Mouse (Mus musculus): ENCODE measurements around the gene Thap3. TPM values are rescaled to one million over a fixed set of nuclear protein-coding genes. Genes with fewer than 3 reads are reported as not detected.

Thap3 gene
- polyA plus RNA-seq, 1 experiment from 2014 or later: 37.8 TPM

DNA sequence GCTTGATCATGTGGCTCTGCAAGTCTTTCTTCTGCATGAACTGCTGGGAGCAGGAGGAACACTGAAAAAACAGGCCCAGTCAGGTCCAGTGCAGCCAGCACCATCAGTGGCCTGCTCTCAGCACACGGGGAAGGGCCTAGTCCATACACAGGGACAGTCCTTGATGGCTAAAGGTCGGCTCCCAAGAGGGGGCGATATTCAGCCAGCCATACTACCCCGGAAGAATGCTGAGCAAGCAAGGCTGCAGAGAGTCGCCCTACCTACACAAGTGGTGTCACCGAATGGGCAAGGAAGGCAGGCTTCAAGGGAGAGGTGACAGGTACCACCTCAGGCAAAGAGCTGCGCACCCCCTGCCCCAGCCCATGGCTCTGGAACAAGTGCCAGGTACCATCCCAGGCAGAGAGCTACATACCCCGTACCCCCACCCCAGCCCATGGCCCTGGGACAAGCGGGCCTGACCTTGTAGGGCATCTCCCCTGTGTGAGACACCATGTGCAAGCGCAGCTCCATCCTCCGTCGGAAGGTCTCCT is 32.8 kb upstream of the Thap3 start:
- 80% methylated on average over 12 of the region's 12 CpGs for WGBS
- Histone ChIP-seq H3K27ac (replicated peaks) (no peak overlapping the region), H3K27me3 (replicated peaks) (no peaks in the 10 kb centered on the region), H3K4me1 (peaks cover 38% of the 10 kb centered on the region), H3K36me3 (peaks cover 61% of the 10 kb centered on the region), H3K9ac (replicated peaks) (no peak overlapping the region), H3K4me2 (no peak overlapping the region), H3K4me3 (replicated peaks) (no peak overlapping the region), H3K9me3 (replicated peaks) (no peaks in the 10 kb centered on the region)
- ATAC-seq (ENCODE audit: low FRiP score): no peak

DNA sequence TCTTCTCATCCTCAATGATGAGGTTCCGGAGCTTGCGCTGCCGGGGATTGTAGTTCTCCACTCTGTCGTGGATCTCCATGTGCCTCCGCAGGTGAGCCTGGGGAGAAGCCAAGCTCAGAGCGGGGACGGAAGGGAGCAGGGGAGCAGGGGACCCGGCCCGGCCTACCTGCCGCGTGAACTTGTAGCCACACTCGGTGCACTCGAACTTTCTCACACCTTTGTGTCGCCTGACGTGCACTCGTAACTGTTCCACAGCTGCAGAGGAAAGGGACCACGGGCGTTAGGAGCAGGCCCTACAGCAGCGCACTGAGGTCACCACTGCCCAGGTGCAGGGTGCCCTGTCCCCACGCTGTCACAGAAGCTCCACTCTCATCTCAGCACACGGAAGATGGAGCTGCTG is 31.2 kb upstream of the Thap3 start:
- H3K36me3 ChIP-seq: peaks cover 74% of the 10 kb centered on the region
- H3K4me3 ChIP-seq (replicated peaks): no peak overlapping the region
- no peak for ATAC-seq (ENCODE audit: low FRiP score)
- H3K9me3 ChIP-seq (replicated peaks): no peaks in the 10 kb centered on the region
- H3K27me3 ChIP-seq (replicated peaks): no peaks in the 10 kb centered on the region
- WGBS: 94% methylated on average over 21 of the region's 21 CpGs
- no peak overlapping the region for H3K4me2 ChIP-seq
- H3K4me1 ChIP-seq: peaks cover 22% of the 10 kb centered on the region
- no peak overlapping the region for H3K27ac ChIP-seq (replicated peaks)
- H3K9ac ChIP-seq (replicated peaks): no peak overlapping the region

DNA sequence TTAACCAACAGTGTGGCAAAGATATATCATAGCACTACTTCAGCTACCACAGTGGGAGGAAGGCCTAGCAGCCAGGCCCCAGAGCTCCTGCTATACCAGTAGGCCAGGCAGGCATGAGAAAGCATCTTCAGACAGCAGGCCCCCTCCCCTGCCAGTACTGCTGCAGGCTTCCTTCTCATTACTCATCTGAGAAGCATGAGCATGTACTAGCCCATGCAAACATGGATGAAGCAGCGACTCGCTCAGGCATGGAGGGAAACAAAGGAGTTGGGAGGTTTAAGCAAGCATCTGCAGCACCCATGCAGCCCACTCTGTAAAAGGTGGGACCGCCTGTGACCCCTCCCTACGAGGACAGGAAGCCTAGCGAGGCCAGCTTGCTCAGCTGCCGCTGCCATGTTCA is 30.3 kb upstream of the Thap3 start:
- Histone ChIP-seq H3K4me1 (peaks cover 12% of the 10 kb centered on the region), H3K27ac (replicated peaks) (no peak overlapping the region), H3K9ac (replicated peaks) (no peak overlapping the region), H3K27me3 (replicated peaks) (no peaks in the 10 kb centered on the region), H3K4me2 (no peak overlapping the region), H3K36me3 (peaks cover 81% of the 10 kb centered on the region), H3K4me3 (replicated peaks) (no peak overlapping the region), H3K9me3 (replicated peaks) (no peaks in the 10 kb centered on the region)
- 90% methylated on average over 6 of the region's 6 CpGs for WGBS
- no peak for ATAC-seq (ENCODE audit: low FRiP score)

DNA sequence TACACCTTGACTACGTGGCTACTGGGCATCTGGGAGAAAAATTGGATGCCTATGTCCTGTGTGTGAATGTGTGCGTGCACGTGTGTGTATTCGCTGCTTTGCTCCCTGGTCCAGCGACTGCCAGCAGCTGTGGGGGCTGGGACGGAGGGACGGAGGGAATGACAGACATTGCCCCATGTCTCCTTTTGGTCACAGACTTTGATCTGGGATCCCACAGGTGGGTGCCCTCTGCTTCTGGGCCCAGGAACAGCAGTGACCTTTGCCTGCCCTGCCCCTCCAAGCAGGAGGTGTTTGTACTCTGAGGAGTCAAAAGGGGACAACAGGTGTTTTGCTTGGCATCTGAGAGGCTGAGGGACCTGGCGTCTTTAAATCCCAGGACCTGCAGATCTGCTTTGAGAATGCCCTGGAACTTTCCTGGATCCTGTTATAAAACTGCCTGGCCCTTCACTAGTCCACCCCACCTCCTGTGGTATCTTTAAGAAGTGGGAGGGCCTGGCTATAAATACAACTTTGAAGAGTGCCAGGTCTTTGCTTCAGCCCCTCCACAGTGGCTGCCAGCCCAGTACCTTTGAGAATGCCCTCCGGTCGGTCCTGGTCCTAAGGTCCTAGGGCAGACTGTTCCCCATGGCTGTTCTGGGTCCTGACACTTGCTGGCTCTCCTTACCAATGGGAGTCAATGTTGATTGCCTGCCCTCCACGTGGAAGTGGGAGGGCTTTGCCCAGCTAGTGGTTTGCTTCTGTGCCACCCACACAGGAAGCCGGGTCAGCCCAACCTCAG is 24.4 kb upstream of the Thap3 start:
- H3K4me1 ChIP-seq: peaks cover 31% of the 10 kb centered on the region
- peaks cover 17% of the 10 kb centered on the region for H3K27me3 ChIP-seq (replicated peaks)
- no peak overlapping the region for H3K4me3 ChIP-seq (replicated peaks)
- no peak overlapping the region for H3K9ac ChIP-seq (replicated peaks)
- WGBS: 85% methylated on average over 12 of the region's 12 CpGs
- no peak for ATAC-seq (ENCODE audit: low FRiP score)
- no peak overlapping the region for H3K27ac ChIP-seq (replicated peaks)
- no peaks in the 10 kb centered on the region for H3K9me3 ChIP-seq (replicated peaks)
- no peak overlapping the region for H3K4me2 ChIP-seq
- H3K36me3 ChIP-seq: peaks cover 36% of the 10 kb centered on the region

DNA sequence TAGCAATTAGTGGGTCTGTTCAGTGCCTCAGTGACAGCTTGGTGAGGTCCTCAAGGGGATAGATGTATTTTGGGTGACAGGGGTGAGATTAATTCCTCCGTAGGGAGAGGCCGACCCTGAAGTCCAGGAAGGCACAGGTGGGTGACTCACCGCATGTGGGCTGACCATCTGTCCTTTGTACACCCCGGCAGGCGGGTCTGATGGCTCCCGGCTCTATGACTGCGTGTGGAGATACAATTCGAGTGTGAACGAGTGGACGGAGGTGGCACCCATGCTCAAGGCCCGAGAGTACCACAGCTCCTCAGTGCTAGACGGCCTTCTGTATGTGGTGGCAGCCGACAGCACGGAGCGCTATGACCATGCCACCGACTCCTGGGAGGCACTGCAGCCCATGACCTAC is 23.3 kb upstream of the Thap3 start:
- no peak for ATAC-seq (ENCODE audit: low FRiP score)
- no peak overlapping the region for H3K9ac ChIP-seq (replicated peaks)
- H3K9me3 ChIP-seq (replicated peaks): no peaks in the 10 kb centered on the region
- H3K4me2 ChIP-seq: no peak overlapping the region
- H3K4me1 ChIP-seq: peaks cover 42% of the 10 kb centered on the region
- H3K27ac ChIP-seq (replicated peaks): no peak overlapping the region
- 92% methylated on average over 16 of the region's 16 CpGs for WGBS
- H3K27me3 ChIP-seq (replicated peaks): peaks cover 25% of the 10 kb centered on the region
- H3K4me3 ChIP-seq (replicated peaks): no peak overlapping the region
- peaks cover 34% of the 10 kb centered on the region for H3K36me3 ChIP-seq

DNA sequence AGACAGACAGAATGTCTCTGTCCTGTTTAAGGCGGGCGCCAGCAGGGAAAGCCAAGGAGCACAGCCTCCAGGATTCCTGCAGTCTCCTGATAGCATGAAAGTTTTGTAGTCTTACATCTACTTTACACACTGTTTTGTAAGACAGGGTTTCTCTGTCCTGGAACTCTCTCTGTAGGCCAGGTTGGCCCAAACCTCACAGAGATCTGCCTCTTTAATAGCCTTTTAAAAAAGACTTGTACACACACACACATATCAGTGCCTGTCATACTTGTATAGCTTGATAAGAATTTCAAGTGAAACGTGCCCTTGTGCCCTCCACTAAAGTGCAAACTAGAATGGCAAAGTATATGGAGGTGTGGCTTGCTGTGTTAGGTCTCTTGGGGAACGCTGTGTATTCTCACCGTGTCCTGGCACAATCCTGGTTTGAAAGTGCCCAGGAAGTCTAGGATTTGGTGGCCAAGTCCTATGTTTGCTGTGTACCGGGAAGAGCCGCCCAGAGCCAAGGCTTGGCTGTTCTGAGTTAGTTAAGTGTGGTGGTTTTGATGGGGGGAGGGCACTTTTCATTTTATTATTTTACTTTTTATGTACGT is 22.5 kb upstream of the Thap3 start:
- Histone ChIP-seq H3K4me1 (peaks cover 42% of the 10 kb centered on the region), H3K27me3 (replicated peaks) (peaks cover 33% of the 10 kb centered on the region), H3K27ac (replicated peaks) (no peak overlapping the region), H3K9ac (replicated peaks) (no peak overlapping the region), H3K4me3 (replicated peaks) (peak overlapping the region; percentile 85), H3K9me3 (replicated peaks) (no peaks in the 10 kb centered on the region), H3K36me3 (peaks cover 31% of the 10 kb centered on the region), H3K4me2 (peak overlapping the region; percentile 100)
- WGBS: 84% methylated on average over 8 of the region's 8 CpGs
- no peak for ATAC-seq (ENCODE audit: low FRiP score)

DNA sequence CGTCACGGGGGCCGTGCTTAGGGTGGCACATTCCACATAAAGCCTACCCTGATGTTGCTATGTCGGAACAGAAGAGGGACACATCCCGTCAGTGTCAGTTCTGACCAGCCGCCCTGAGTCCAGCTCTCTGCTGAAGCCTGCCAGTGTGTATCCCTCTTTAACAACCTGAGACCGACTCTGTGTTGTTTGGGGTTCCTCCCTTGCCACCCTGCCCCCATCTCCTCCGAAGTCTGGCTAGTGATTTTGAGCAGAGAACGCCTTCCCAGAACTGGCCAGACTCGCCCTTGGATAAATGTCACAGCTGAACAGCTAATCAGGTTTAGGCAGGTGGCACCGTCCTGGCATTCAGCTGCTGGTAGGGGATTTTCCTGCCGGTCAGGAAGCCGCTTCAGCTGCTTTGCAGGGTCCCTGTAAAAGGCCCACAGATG is 21.9 kb upstream of the Thap3 start:
- WGBS: 13% methylated on average over 13 of the region's 13 CpGs
- H3K27me3 ChIP-seq (replicated peaks): peaks cover 34% of the 10 kb centered on the region
- peaks cover 42% of the 10 kb centered on the region for H3K4me1 ChIP-seq
- H3K4me3 ChIP-seq (replicated peaks): peak overlapping the region; percentile 85
- no peaks in the 10 kb centered on the region for H3K9me3 ChIP-seq (replicated peaks)
- H3K4me2 ChIP-seq: peak overlapping the region; percentile 100
- no peak overlapping the region for H3K27ac ChIP-seq (replicated peaks)
- ATAC-seq (ENCODE audit: low FRiP score): no peak
- H3K36me3 ChIP-seq: peaks cover 27% of the 10 kb centered on the region
- H3K9ac ChIP-seq (replicated peaks): peak overlapping the region; percentile 66

DNA sequence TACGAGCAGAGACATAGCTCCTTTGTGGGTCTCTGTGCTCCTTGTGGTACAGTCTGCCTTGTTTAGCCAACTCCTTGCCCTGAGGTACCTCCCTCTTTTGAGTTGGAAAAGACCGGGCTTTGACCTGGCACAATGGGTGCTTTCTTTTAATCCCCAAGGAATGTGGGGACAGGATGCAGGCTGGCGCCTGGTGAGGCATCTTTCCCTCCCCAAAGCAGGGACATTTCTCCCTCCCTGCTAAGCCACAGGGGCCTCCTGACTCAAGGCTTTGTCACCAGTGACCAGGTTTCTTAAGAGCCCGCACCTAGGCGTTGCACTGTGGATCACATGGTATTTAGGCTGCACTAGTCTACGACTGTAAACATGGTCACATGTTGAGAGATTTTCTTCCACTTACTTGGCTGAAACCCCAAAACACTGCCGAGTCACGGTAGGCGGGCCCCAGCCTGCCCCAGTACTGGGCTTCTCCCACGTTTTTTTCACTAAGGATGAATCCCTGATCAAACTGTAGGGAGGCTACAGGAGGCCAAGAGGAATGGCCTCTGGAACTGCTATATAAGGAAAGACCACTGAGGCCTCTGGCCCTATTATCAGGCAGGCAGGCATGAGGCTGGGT is 21.4 kb upstream of the Thap3 start:
- H3K4me1 ChIP-seq: peaks cover 42% of the 10 kb centered on the region
- ATAC-seq (ENCODE audit: low FRiP score): no peak
- WGBS: 6% methylated on average over 10 of the region's 10 CpGs
- peaks cover 22% of the 10 kb centered on the region for H3K36me3 ChIP-seq
- H3K27me3 ChIP-seq (replicated peaks): peaks cover 34% of the 10 kb centered on the region
- H3K9ac ChIP-seq (replicated peaks): peak overlapping the region; percentile 66
- peak overlapping the region; percentile 85 for H3K4me3 ChIP-seq (replicated peaks)
- 0 out of 2 replicates have a peak overlapping the region, but pooled peaks have one; percentile 28 for H3K27ac ChIP-seq (replicated peaks)
- peak overlapping the region; percentile 100 for H3K4me2 ChIP-seq
- H3K9me3 ChIP-seq (replicated peaks): no peaks in the 10 kb centered on the region

DNA sequence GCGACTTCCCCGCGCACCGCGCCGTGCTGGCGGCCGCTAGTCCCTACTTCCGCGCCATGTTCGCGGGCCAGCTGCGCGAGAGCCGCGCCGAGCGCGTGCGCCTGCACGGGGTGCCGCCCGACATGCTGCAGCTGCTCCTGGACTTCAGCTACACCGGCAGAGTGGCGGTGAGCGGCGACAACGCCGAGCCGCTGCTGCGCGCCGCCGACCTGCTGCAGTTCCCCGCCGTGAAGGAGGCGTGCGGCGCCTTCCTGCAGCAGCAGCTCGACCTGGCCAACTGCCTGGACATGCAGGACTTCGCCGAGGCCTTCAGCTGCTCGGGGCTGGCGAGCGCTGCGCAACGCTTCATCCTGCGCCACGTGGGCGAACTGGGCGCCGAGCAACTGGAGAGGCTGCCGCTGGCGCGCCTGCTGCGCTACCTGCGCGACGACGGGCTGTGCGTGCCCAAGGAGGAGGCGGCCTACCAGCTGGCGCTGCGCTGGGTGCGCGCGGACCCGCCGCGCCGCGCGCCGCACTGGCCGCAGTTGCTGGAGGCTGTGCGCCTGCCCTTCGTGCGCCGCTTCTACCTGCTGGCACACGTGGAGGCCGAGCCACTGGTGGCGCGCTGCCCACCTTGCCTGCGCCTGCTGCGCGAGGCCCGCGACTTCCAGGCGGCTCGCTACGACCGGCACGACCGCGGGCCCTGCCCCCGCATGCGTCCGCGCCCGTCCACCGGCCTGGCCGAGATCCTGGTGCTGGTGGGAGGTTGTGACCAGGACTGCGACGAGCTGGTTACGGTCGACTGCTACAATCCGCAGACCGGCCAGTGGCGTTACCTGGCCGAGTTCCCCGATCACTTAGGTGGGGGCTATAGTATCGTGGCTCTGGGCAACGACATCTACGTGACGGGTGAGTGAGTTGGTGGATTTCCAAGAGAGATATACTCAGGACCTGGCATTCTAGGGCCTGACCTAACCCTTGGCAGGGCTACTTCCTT is 20.6 kb upstream of the Thap3 start:
- Histone ChIP-seq H3K4me1 (peaks cover 42% of the 10 kb centered on the region), H3K36me3 (peaks cover 14% of the 10 kb centered on the region), H3K9me3 (replicated peaks) (no peaks in the 10 kb centered on the region), H3K4me2 (peak overlapping the region; percentile 100), H3K27me3 (replicated peaks) (peaks cover 34% of the 10 kb centered on the region), H3K4me3 (replicated peaks) (peak overlapping the region; percentile 85), H3K27ac (replicated peaks) (peak overlapping the region; percentile 87), H3K9ac (replicated peaks) (peak overlapping the region; percentile 66)
- ATAC-seq (ENCODE audit: low FRiP score): peak; percentile 78
- under 1% methylated on average over 109 of the region's 115 CpGs for WGBS

DNA sequence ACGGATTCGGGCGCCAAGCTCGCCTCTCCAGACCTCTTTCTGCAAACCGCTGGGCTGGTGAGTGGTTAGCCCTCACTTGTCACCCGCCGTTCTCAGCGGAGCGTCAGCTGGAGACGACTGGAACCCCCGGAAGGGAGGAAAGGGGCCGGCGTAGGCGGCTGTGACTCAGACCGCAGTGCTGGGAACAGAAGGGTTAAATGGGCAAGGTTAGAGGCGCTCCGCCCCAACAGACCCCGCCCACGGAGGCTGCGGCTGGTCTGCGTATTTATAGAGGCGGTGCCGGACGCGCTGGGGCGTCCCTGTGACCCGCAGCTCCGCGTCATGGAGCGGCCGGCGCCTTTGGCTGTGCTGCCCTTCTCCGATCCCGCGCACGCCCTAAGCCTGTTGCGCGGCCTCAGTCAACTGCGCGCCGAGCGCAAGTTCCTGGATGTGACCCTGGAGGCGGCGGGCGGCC is 19.9 kb upstream of the Thap3 start, which contains the start of gene Klhl21:
Klhl21 (plus strand) TSS at position 182 of the 454 bp plus-strand sequence.
- WGBS: under 1% methylated on average over 45 of the region's 45 CpGs
- peak within 1 kb of the TSS; percentile 87 for H3K27ac ChIP-seq (replicated peaks)
- H3K4me3 ChIP-seq (replicated peaks): peak within 1 kb of the TSS; percentile 85
- peak within 1 kb of the TSS; percentile 66 for H3K9ac ChIP-seq (replicated peaks)
- H3K27me3 ChIP-seq (replicated peaks): peaks cover 34% of the 10 kb centered on the region
- no peaks in the 10 kb centered on the region for H3K9me3 ChIP-seq (replicated peaks)
- ATAC-seq (ENCODE audit: low FRiP score): peak; percentile 91
- peaks cover 7% of the 10 kb centered on the region for H3K36me3 ChIP-seq
- peaks cover 42% of the 10 kb centered on the region for H3K4me1 ChIP-seq
- H3K4me2 ChIP-seq: peak within 1 kb of the TSS; percentile 100

DNA sequence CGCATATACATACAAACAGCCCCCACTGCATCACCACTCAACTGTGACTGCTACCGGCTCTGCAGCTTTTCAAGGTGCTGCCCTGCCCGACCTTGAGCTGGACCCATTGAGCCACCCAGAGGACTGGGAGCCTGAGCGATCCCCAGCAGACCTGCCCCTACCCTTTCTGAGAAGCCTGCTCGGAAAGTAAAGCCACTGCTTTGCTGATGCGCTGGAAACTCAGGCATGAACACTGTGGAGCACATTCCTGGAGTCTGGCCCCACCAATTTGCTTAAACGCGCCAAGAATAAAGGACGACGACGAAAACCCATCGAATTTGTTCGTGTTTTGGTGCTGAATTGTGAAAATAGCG is 19.3 kb upstream of the Thap3 start:
- H3K4me1 ChIP-seq: peaks cover 42% of the 10 kb centered on the region
- H3K9me3 ChIP-seq (replicated peaks): no peaks in the 10 kb centered on the region
- H3K9ac ChIP-seq (replicated peaks): peak overlapping the region; percentile 66
- peaks cover 7% of the 10 kb centered on the region for H3K36me3 ChIP-seq
- 0 out of 2 replicates have a peak, but pooled peaks have one; percentile 14 for ATAC-seq (ENCODE audit: low FRiP score)
- peak overlapping the region; percentile 85 for H3K4me3 ChIP-seq (replicated peaks)
- H3K27ac ChIP-seq (replicated peaks): peak overlapping the region; percentile 87
- H3K27me3 ChIP-seq (replicated peaks): peaks cover 34% of the 10 kb centered on the region
- WGBS: under 1% methylated on average over 14 of the region's 14 CpGs
- peak overlapping the region; percentile 100 for H3K4me2 ChIP-seq

All from neural tube, embryonic 15.5 days (tissue).